Mouse (Mus musculus): ENCODE results near the gene C1qbp. TPM values are rescaled to one million over a fixed set of nuclear protein-coding genes. Genes with fewer than 3 reads are reported as not detected.

The C1qbp gene
- polyA plus RNA-seq, 1 experiment from 2014 or later = 291 TPM

DNA sequence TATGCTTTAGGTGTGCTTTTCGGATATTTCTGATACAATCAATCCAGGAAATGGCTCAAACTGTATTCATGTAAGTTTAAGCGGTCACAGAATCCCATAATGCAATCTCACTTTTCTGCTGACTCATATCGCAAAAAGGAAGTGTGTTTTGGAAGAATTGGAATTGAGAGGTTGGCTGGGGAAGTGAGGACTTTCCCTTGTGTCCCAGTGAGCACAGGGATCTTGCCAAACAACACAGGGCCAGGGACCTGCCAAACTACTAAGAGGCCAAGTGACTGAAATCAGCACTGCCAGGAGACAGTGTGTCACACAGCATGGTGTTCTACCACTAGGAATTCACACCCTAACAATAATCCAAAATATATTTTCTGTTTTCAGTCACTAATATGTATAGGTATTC is 25.5 kb upstream of the C1qbp start:
- WGBS = 70% methylated on average over 3 of the region's 3 CpGs
- no peak overlapping the region for H3K9ac ChIP-seq (ENCODE audit: low read length)
- H3K36me3 ChIP-seq (ENCODE audit: control insufficient read depth, insufficient read depth) = peaks cover 42% of the 10 kb centered on the region
- H3K27ac ChIP-seq (ENCODE audit: low read length) = peak overlapping the region; percentile 35; the same call in 1 of the 2 replicates
- no peaks in the 10 kb centered on the region for H3K27me3 ChIP-seq (ENCODE audit: control insufficient read depth, insufficient read depth, low read length)
- no peak overlapping the region for H3K4me3 ChIP-seq (ENCODE audit: low read length)
- H3K9me3 ChIP-seq (replicated peaks; ENCODE audit: control insufficient read depth, low read length) = no peaks in the 10 kb centered on the region
- no peak for ATAC-seq (replicated peaks; ENCODE audit: extremely low read depth, insufficient read depth, low FRiP score)
- 0 out of 2 replicates have a peak, but pooled peaks cover 2% of the 10 kb centered on the region for H3K4me1 ChIP-seq (ENCODE audit: control insufficient read depth, insufficient read depth, low read length)
- H3K4me2 ChIP-seq (ENCODE audit: low read depth, low read length) = no peak overlapping the region

DNA sequence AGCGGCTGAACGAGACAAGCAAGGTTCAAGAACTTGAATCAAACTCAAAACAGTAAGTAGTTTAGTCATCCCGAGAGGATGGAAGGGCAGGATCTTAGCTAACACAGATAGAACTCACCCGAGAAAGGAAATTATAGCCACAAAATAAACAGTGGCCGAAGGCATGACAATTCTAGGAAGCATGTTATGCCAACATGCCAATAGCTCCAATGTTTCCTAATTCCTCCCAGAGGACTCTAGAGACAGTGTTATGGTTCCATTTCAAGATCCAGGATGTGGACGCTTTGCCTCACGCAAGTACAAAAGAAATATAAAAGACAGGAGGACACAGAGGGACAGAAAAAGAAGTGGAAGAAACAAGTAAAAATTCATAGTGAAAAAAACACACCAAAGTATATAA is 25.0 kb upstream of the C1qbp start:
- Histone ChIP-seq H3K27me3 (ENCODE audit: control insufficient read depth, insufficient read depth, low read length) (no peaks in the 10 kb centered on the region), H3K4me2 (ENCODE audit: low read depth, low read length) (no peak overlapping the region), H3K27ac (ENCODE audit: low read length) (no peak overlapping the region), H3K4me1 (ENCODE audit: control insufficient read depth, insufficient read depth, low read length) (peaks cover 7% of the 10 kb centered on the region), H3K36me3 (ENCODE audit: control insufficient read depth, insufficient read depth) (peaks cover 40% of the 10 kb centered on the region), H3K9ac (ENCODE audit: low read length) (no peak overlapping the region), H3K4me3 (ENCODE audit: low read length) (no peak overlapping the region), H3K9me3 (replicated peaks; ENCODE audit: control insufficient read depth, low read length) (no peaks in the 10 kb centered on the region)
- WGBS = 76% methylated on average over 7 of the region's 7 CpGs
- ATAC-seq (replicated peaks; ENCODE audit: extremely low read depth, insufficient read depth, low FRiP score) = no peak

DNA sequence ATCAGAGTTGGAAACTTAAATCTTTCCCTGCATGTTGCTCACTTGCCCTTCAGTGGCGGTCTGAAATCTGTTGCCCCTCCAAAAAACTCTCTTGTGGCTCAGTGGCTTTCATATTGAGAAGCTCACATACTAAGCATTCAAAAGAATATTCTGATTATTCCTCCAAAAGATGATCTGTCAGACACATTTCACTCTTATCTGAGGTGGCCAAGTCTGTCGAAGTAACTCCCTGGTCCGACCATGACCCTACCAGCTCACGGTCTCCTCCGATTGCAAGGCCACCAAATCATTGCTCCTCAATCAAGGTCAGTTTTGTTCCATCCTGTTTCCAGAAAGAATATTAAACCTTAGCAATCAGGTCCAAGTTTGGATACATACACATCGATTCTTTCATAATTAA is 24.2 kb upstream of the C1qbp start:
- H3K9me3 ChIP-seq (replicated peaks; ENCODE audit: control insufficient read depth, low read length) = no peaks in the 10 kb centered on the region
- peaks cover 11% of the 10 kb centered on the region for H3K4me1 ChIP-seq (ENCODE audit: control insufficient read depth, insufficient read depth, low read length)
- no peaks in the 10 kb centered on the region for H3K27me3 ChIP-seq (ENCODE audit: control insufficient read depth, insufficient read depth, low read length)
- H3K9ac ChIP-seq (ENCODE audit: low read length) = no peak overlapping the region
- ATAC-seq (replicated peaks; ENCODE audit: extremely low read depth, insufficient read depth, low FRiP score) = no peak
- H3K36me3 ChIP-seq (ENCODE audit: control insufficient read depth, insufficient read depth) = peaks cover 32% of the 10 kb centered on the region
- H3K4me3 ChIP-seq (ENCODE audit: low read length) = no peak overlapping the region
- H3K4me2 ChIP-seq (ENCODE audit: low read depth, low read length) = no peak overlapping the region
- 85% methylated on average over 6 of the region's 6 CpGs for WGBS
- no peak overlapping the region for H3K27ac ChIP-seq (ENCODE audit: low read length)

DNA sequence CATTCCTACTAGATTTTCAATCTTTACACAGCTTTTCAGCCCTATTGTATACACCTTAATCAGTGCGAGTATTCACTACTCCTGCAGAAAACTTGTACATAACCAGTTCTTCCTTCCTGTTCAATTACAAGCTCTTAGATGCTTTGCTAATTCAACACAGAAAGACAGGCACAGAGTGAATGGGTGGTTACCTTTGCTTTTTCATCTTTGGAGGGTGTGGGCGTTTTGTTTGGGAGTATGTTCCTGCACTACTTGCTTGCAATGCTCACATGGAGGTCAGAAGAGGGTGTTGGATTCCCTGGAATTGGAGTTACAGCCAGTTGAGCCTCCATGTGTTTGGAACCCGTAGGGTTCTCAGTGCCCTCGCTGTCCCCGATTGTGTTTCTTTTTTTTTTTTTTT is 22.2 kb upstream of the C1qbp start:
- peak overlapping the region; percentile 60 for H3K4me2 ChIP-seq (ENCODE audit: low read depth, low read length)
- 56% methylated on average over 5 of the region's 5 CpGs for WGBS
- H3K4me1 ChIP-seq (ENCODE audit: control insufficient read depth, insufficient read depth, low read length) = peaks cover 11% of the 10 kb centered on the region
- no peak overlapping the region for H3K27ac ChIP-seq (ENCODE audit: low read length)
- H3K27me3 ChIP-seq (ENCODE audit: control insufficient read depth, insufficient read depth, low read length) = no peaks in the 10 kb centered on the region
- peak overlapping the region; percentile 66 for H3K9ac ChIP-seq (ENCODE audit: low read length)
- peak overlapping the region; percentile 99 for H3K4me3 ChIP-seq (ENCODE audit: low read length)
- peaks cover 17% of the 10 kb centered on the region for H3K36me3 ChIP-seq (ENCODE audit: control insufficient read depth, insufficient read depth)
- no peak for ATAC-seq (replicated peaks; ENCODE audit: extremely low read depth, insufficient read depth, low FRiP score)
- H3K9me3 ChIP-seq (replicated peaks; ENCODE audit: control insufficient read depth, low read length) = no peaks in the 10 kb centered on the region

DNA sequence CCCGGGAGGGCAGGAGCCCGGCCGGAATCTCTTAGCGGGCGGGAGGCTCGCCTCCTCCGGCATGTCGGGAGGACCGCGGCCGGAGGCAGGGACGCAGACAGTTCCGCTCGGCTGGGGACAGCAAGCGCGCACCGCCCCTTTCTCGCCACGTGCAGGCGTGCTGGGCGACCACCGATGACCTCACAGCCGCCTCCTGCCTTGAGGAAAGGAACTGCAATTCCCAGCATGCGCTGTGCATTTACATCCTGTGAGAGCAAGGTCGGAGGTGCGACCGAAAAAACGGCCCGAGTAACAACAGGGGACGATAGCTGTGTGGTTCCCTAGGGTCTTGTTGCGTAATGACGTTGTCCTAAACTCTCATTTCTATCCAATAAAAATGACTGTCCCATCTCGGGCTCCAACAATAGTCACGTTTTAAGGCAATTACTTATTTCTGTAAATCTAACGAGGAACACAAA is 21.5 kb upstream of the C1qbp start, which contains the start of gene Dhx33:
Dhx33 (minus strand) TSS at position 122 of the 458 bp plus-strand sequence.
- WGBS = under 1% methylated on average over 35 of the region's 35 CpGs
- H3K27ac ChIP-seq (ENCODE audit: low read length) = peak within 1 kb of the TSS; percentile 86

DNA sequence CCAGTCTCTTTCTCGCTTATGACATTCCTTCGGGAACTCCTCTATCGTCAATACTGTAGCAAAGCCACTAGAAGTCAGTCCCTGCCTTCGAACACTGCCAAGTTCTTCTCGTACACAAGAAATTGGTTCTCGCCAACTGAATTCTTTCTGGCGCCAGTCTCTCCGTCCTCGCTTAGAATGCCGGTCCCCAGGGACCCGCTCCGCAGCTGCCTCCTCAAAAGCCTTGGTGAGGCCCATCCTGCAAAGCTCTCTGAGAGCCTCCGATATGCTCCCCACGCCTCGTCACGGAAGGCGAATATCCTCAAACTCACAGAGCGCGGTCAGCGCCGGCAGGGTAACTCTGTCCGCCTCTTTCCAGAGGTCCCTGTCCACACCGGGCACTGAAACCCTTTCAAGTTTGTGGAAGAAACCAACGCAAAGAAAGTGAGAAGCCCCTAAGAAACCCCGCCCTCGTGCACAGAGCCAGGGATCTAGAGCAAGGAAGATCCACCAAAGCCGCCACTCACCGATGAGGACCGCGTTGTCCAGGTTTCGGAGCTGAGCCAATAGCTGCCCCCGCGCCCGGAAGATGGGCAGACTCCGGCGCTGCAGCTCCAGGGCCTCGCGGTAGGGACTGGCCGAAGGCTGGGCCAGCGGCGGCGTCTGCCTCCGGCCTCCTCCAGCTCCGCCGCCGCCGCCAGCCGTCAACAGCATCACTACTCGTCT is 20.9 kb upstream of the C1qbp start:
- no peaks in the 10 kb centered on the region for H3K27me3 ChIP-seq (ENCODE audit: control insufficient read depth, insufficient read depth, low read length)
- H3K4me1 ChIP-seq (ENCODE audit: control insufficient read depth, insufficient read depth, low read length) = peaks cover 11% of the 10 kb centered on the region
- peak overlapping the region; percentile 86 for H3K27ac ChIP-seq (ENCODE audit: low read length)
- H3K36me3 ChIP-seq (ENCODE audit: control insufficient read depth, insufficient read depth) = peaks cover 16% of the 10 kb centered on the region
- peak overlapping the region; percentile 86 for H3K4me2 ChIP-seq (ENCODE audit: low read depth, low read length)
- H3K9me3 ChIP-seq (replicated peaks; ENCODE audit: control insufficient read depth, low read length) = no peaks in the 10 kb centered on the region
- H3K9ac ChIP-seq (ENCODE audit: low read length) = peak overlapping the region; percentile 85
- WGBS = under 1% methylated on average over 49 of the region's 49 CpGs
- peak; percentile 74 for ATAC-seq (replicated peaks; ENCODE audit: extremely low read depth, insufficient read depth, low FRiP score)
- H3K4me3 ChIP-seq (ENCODE audit: low read length) = peak overlapping the region; percentile 99

More for the DNA sequence above, 21.5 kb upstream of the C1qbp start, which contains the start of gene Dhx33:
- H3K9me3 ChIP-seq (replicated peaks; ENCODE audit: control insufficient read depth, low read length) = no peaks in the 10 kb centered on the region
- peak within 1 kb of the TSS; percentile 99 for H3K4me3 ChIP-seq (ENCODE audit: low read length)
- peaks cover 16% of the 10 kb centered on the region for H3K36me3 ChIP-seq (ENCODE audit: control insufficient read depth, insufficient read depth)
- H3K9ac ChIP-seq (ENCODE audit: low read length) = peak within 1 kb of the TSS; percentile 85
- peaks cover 11% of the 10 kb centered on the region for H3K4me1 ChIP-seq (ENCODE audit: control insufficient read depth, insufficient read depth, low read length)
- no peaks in the 10 kb centered on the region for H3K27me3 ChIP-seq (ENCODE audit: control insufficient read depth, insufficient read depth, low read length)
- ATAC-seq (replicated peaks; ENCODE audit: extremely low read depth, insufficient read depth, low FRiP score) = peak; percentile 96
- peak within 1 kb of the TSS; percentile 86 for H3K4me2 ChIP-seq (ENCODE audit: low read depth, low read length)

DNA sequence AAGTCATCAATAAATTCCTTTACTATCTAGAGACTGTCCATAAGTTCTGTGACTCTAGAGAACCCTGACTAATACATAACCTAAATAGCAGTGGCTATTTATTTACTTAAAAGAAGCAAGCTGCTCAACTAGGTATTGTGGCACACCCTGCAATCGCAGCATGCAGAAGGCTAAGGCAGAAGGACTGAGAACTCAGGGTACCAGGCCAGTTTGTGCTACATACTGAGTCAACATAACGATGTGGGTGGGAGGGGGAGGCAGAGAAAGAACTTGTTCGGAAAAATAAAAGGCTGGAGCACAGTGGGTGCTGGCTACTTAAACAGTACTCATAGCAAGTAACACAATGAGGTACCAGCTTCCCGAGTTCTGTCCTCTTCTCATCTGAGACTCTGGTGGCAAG is 18.3 kb upstream of the C1qbp start:
- WGBS = 83% methylated on average over 4 of the region's 4 CpGs
- H3K4me3 ChIP-seq (ENCODE audit: low read length) = no peak overlapping the region

DNA sequence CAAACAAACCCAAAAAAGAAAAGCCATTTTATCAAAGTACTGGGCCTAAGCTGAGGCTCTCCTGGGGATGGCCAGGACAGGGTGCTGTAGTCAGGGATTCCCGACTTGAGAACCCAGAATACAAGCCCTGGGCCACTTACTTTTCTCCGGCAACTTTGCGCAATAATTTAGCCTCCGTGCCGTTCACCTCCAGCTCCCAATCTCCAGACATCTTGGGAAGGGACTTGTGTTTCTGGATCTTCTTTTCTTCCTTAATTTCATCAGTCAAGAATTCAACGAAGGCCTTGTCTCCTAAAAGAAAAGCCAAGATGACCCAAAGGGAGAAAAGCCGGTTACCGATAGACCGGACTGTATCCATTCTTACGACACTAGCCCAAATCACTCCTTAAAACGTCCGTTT is 796 bp downstream of the C1qbp start:
- no peak for ATAC-seq (replicated peaks; ENCODE audit: extremely low read depth, insufficient read depth, low FRiP score)
- Histone ChIP-seq H3K9ac (ENCODE audit: low read length) (peak overlapping the region; percentile 87), H3K36me3 (ENCODE audit: control insufficient read depth, insufficient read depth) (peaks cover 43% of the 10 kb centered on the region), H3K4me1 (ENCODE audit: control insufficient read depth, insufficient read depth, low read length) (peaks cover 11% of the 10 kb centered on the region), H3K27ac (ENCODE audit: low read length) (0 out of 2 replicates have a peak overlapping the region, but pooled peaks have one; percentile 4), H3K4me3 (ENCODE audit: low read length) (peak overlapping the region; percentile 97), H3K27me3 (ENCODE audit: control insufficient read depth, insufficient read depth, low read length) (no peaks in the 10 kb centered on the region), H3K9me3 (replicated peaks; ENCODE audit: control insufficient read depth, low read length) (no peaks in the 10 kb centered on the region), H3K4me2 (ENCODE audit: low read depth, low read length) (peak overlapping the region; percentile 90)
- WGBS = 4% methylated on average over 12 of the region's 12 CpGs

More for the DNA sequence above, 18.3 kb upstream of the C1qbp start:
- Histone ChIP-seq H3K9ac (ENCODE audit: low read length) (no peak overlapping the region), H3K4me2 (ENCODE audit: low read depth, low read length) (no peak overlapping the region), H3K4me1 (ENCODE audit: control insufficient read depth, insufficient read depth, low read length) (peaks cover 11% of the 10 kb centered on the region), H3K27me3 (ENCODE audit: control insufficient read depth, insufficient read depth, low read length) (no peaks in the 10 kb centered on the region), H3K36me3 (ENCODE audit: control insufficient read depth, insufficient read depth) (peaks cover 24% of the 10 kb centered on the region), H3K27ac (ENCODE audit: low read length) (no peak overlapping the region), H3K9me3 (replicated peaks; ENCODE audit: control insufficient read depth, low read length) (no peaks in the 10 kb centered on the region)
- ATAC-seq (replicated peaks; ENCODE audit: extremely low read depth, insufficient read depth, low FRiP score) = no peak

DNA sequence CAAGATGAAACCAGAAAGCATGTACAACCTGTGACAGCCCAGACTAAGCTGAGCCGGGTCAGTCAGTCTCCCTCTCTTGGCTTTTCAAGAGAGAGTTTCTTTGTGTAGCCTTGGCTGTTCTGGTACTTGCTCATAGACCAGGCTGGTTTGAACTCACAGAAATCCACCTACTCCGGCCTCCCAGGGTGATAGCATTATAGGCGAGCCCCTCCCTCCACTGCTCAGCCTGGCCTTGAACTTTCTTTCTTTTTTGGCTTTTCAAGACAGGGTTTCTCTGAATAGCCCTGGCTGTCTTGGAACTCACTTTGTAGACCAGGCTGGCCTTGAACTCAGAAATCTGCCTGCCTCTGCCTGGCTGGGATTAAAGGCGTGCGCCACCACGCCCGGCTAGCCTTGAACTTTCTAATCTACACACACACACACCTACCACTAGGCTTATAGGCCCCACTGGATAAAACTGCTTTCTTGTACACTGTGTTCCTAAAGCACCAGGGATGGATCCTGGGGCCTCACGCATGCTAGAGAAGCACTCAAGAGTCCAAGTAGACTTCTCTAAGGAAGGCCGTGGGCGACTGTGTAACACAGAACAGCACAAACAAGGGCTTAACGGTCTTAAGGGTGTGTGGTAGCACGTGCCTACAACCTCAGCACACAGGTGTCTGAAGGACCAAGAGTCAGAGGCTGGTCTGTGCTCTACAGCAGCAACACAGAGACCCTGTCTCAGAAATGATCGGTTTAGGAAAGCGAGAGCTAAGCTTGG is 1.9 kb downstream of the C1qbp start:
- no peak overlapping the region for H3K27ac ChIP-seq (ENCODE audit: low read length)
- peaks cover 43% of the 10 kb centered on the region for H3K36me3 ChIP-seq (ENCODE audit: control insufficient read depth, insufficient read depth)
- peaks cover 11% of the 10 kb centered on the region for H3K4me1 ChIP-seq (ENCODE audit: control insufficient read depth, insufficient read depth, low read length)
- H3K4me3 ChIP-seq (ENCODE audit: low read length) = no peak overlapping the region
- no peaks in the 10 kb centered on the region for H3K9me3 ChIP-seq (replicated peaks; ENCODE audit: control insufficient read depth, low read length)
- no peaks in the 10 kb centered on the region for H3K27me3 ChIP-seq (ENCODE audit: control insufficient read depth, insufficient read depth, low read length)
- no peak overlapping the region for H3K9ac ChIP-seq (ENCODE audit: low read length)
- 88% methylated on average over 14 of the region's 14 CpGs for WGBS
- peak overlapping the region; percentile 90; the same call in 1 of the 2 replicates for H3K4me2 ChIP-seq (ENCODE audit: low read depth, low read length)
- ATAC-seq (replicated peaks; ENCODE audit: extremely low read depth, insufficient read depth, low FRiP score) = no peak
